Mouse (Mus musculus): ENCODE data around the gene Tesmin. TPM values are rescaled to one million over a fixed set of nuclear protein-coding genes. Genes with fewer than 3 reads are reported as not detected.

Gene Tesmin
- polyA plus RNA-seq, 1 experiment from 2014 or later, result 0.27 TPM

- Histone ChIP-seq H3K4me1 (replicated peaks; ENCODE audit: control insufficient read depth, insufficient read depth, low read length) (peaks cover 6% of the 10 kb centered on the region), H3K9ac (ENCODE audit: low read length) (no peak overlapping the region), H3K9me3 (ENCODE audit: control insufficient read depth, low read length) (no peaks in the 10 kb centered on the region), H3K27me3 (ENCODE audit: control insufficient read depth, insufficient read depth, low read length) (peaks cover 1% of the 10 kb centered on the region; the same call in 1 of the 2 replicates), H3K4me3 (ENCODE audit: low read depth, low read length) (no peak overlapping the region), H3K27ac (ENCODE audit: low read depth, low read length) (no peak overlapping the region), H3K4me2 (ENCODE audit: low read depth, low read length, severe bottlenecking) (no peak overlapping the region), H3K36me3 (ENCODE audit: control insufficient read depth, insufficient read depth, low read length) (no peaks in the 10 kb centered on the region)
- no peak for DNase-seq (ENCODE audit: low spot score)
- no peak for ATAC-seq (replicated peaks; ENCODE audit: low FRiP score)
- 71% methylated on average over 5 of the region's 5 CpGs for WGBS
These were observed 49.3 kb downstream of the Tesmin start for GRCm38 (mm10) chr19:3437980-3438379.

GRCm38 (mm10) chr19:3440667-3441066, 52.0 kb downstream of the Tesmin start:
- H3K27me3 ChIP-seq (ENCODE audit: control insufficient read depth, insufficient read depth, low read length), result peaks cover 2% of the 10 kb centered on the region; the same call in 1 of the 2 replicates
- no peaks in the 10 kb centered on the region for H3K9me3 ChIP-seq (ENCODE audit: control insufficient read depth, low read length)
- peak; percentile 65 for ATAC-seq (replicated peaks; ENCODE audit: low FRiP score)
- 46% methylated on average over 5 of the region's 5 CpGs for WGBS
- no peak overlapping the region for H3K4me3 ChIP-seq (ENCODE audit: low read depth, low read length)
- peak overlapping the region; percentile 21; the same call in 1 of the 2 replicates for H3K4me2 ChIP-seq (ENCODE audit: low read depth, low read length, severe bottlenecking)
- H3K27ac ChIP-seq (ENCODE audit: low read depth, low read length), result no peak overlapping the region
- peaks cover 6% of the 10 kb centered on the region for H3K4me1 ChIP-seq (replicated peaks; ENCODE audit: control insufficient read depth, insufficient read depth, low read length)
- DNase-seq (ENCODE audit: low spot score), result no peak
- no peaks in the 10 kb centered on the region for H3K36me3 ChIP-seq (ENCODE audit: control insufficient read depth, insufficient read depth, low read length)
- no peak overlapping the region for H3K9ac ChIP-seq (ENCODE audit: low read length)

- Histone ChIP-seq H3K9me3 (ENCODE audit: control insufficient read depth, low read length) (no peaks in the 10 kb centered on the region), H3K36me3 (ENCODE audit: control insufficient read depth, insufficient read depth, low read length) (no peaks in the 10 kb centered on the region), H3K27ac (ENCODE audit: low read depth, low read length) (no peak overlapping the region), H3K4me3 (ENCODE audit: low read depth, low read length) (no peak overlapping the region), H3K4me2 (ENCODE audit: low read depth, low read length, severe bottlenecking) (peak overlapping the region; percentile 21; the same call in 1 of the 2 replicates), H3K9ac (ENCODE audit: low read length) (no peak overlapping the region), H3K27me3 (ENCODE audit: control insufficient read depth, insufficient read depth, low read length) (peaks cover 2% of the 10 kb centered on the region; the same call in 1 of the 2 replicates), H3K4me1 (replicated peaks; ENCODE audit: control insufficient read depth, insufficient read depth, low read length) (peaks cover 6% of the 10 kb centered on the region)
- ATAC-seq (replicated peaks; ENCODE audit: low FRiP score) (peak; percentile 68), DNase-seq (ENCODE audit: low spot score) (peak; percentile 67)
- WGBS, result 32% methylated on average over 10 of the region's 10 CpGs
These were observed 52.4 kb downstream of the Tesmin start for GRCm38 (mm10) chr19:3441092-3441491.

- H3K27me3 ChIP-seq (ENCODE audit: control insufficient read depth, insufficient read depth, low read length), result peaks cover 2% of the 10 kb centered on the region; the same call in 1 of the 2 replicates
- H3K9me3 ChIP-seq (ENCODE audit: control insufficient read depth, low read length), result no peaks in the 10 kb centered on the region
- H3K27ac ChIP-seq (ENCODE audit: low read depth, low read length), result no peak overlapping the region
- no peak overlapping the region for H3K9ac ChIP-seq (ENCODE audit: low read length)
- WGBS, result 58% methylated on average over 3 of the region's 3 CpGs
- H3K4me3 ChIP-seq (ENCODE audit: low read depth, low read length), result no peak overlapping the region
- ATAC-seq (replicated peaks; ENCODE audit: low FRiP score), result no peak
- H3K4me1 ChIP-seq (replicated peaks; ENCODE audit: control insufficient read depth, insufficient read depth, low read length), result no peaks in the 10 kb centered on the region
- no peaks in the 10 kb centered on the region for H3K36me3 ChIP-seq (ENCODE audit: control insufficient read depth, insufficient read depth, low read length)
- no peak for DNase-seq (ENCODE audit: low spot score)
- H3K4me2 ChIP-seq (ENCODE audit: low read depth, low read length, severe bottlenecking), result no peak overlapping the region
These were observed 58.7 kb downstream of the Tesmin start for GRCm38 (mm10) chr19:3447348-3447747.

- no peak for DNase-seq (ENCODE audit: low spot score)
- H3K27me3 ChIP-seq (ENCODE audit: control insufficient read depth, insufficient read depth, low read length), result no peaks in the 10 kb centered on the region
- peaks cover 2% of the 10 kb centered on the region; the same call in 1 of the 2 replicates for H3K36me3 ChIP-seq (ENCODE audit: control insufficient read depth, insufficient read depth, low read length)
- no peak overlapping the region for H3K4me2 ChIP-seq (ENCODE audit: low read depth, low read length, severe bottlenecking)
- H3K4me3 ChIP-seq (ENCODE audit: low read depth, low read length), result no peak overlapping the region
- WGBS, result 75% methylated on average over 3 of the region's 3 CpGs
- H3K9me3 ChIP-seq (ENCODE audit: control insufficient read depth, low read length), result no peaks in the 10 kb centered on the region
- H3K4me1 ChIP-seq (replicated peaks; ENCODE audit: control insufficient read depth, insufficient read depth, low read length), result no peaks in the 10 kb centered on the region
- no peak overlapping the region for H3K27ac ChIP-seq (ENCODE audit: low read depth, low read length)
- ATAC-seq (replicated peaks; ENCODE audit: low FRiP score), result no peak
- no peak overlapping the region for H3K9ac ChIP-seq (ENCODE audit: low read length)
These were observed 60.6 kb downstream of the Tesmin start for GRCm38 (mm10) chr19:3449248-3449647.

GRCm38 (mm10) chr19:3450714-3451113, 62.1 kb downstream of the Tesmin start:
- no peak overlapping the region for H3K4me2 ChIP-seq (ENCODE audit: low read depth, low read length, severe bottlenecking)
- H3K36me3 ChIP-seq (ENCODE audit: control insufficient read depth, insufficient read depth, low read length), result peaks cover 7% of the 10 kb centered on the region; the same call in 1 of the 2 replicates
- H3K27ac ChIP-seq (ENCODE audit: low read depth, low read length), result no peak overlapping the region
- H3K9me3 ChIP-seq (ENCODE audit: control insufficient read depth, low read length), result no peaks in the 10 kb centered on the region
- peak; percentile 42; the same call in 1 of the 2 replicates for ATAC-seq (replicated peaks; ENCODE audit: low FRiP score)
- DNase-seq (ENCODE audit: low spot score), result no peak
- no peak overlapping the region for H3K4me3 ChIP-seq (ENCODE audit: low read depth, low read length)
- H3K9ac ChIP-seq (ENCODE audit: low read length), result no peak overlapping the region
- 94% methylated on average over 3 of the region's 3 CpGs for WGBS
- no peaks in the 10 kb centered on the region for H3K4me1 ChIP-seq (replicated peaks; ENCODE audit: control insufficient read depth, insufficient read depth, low read length)
- H3K27me3 ChIP-seq (ENCODE audit: control insufficient read depth, insufficient read depth, low read length), result no peaks in the 10 kb centered on the region

GRCm38 (mm10) chr19:3451170-3451569, 62.5 kb downstream of the Tesmin start:
- Histone ChIP-seq H3K9me3 (ENCODE audit: control insufficient read depth, low read length) (no peaks in the 10 kb centered on the region), H3K4me1 (replicated peaks; ENCODE audit: control insufficient read depth, insufficient read depth, low read length) (no peaks in the 10 kb centered on the region), H3K4me2 (ENCODE audit: low read depth, low read length, severe bottlenecking) (no peak overlapping the region), H3K9ac (ENCODE audit: low read length) (no peak overlapping the region), H3K36me3 (ENCODE audit: control insufficient read depth, insufficient read depth, low read length) (peaks cover 7% of the 10 kb centered on the region; the same call in 1 of the 2 replicates), H3K27me3 (ENCODE audit: control insufficient read depth, insufficient read depth, low read length) (no peaks in the 10 kb centered on the region), H3K27ac (ENCODE audit: low read depth, low read length) (no peak overlapping the region), H3K4me3 (ENCODE audit: low read depth, low read length) (no peak overlapping the region)
- WGBS, result 25% methylated on average over 6 of the region's 6 CpGs
- ATAC-seq (replicated peaks; ENCODE audit: low FRiP score) (peak; percentile 72), DNase-seq (ENCODE audit: low spot score) (peak; percentile 68)

- Histone ChIP-seq H3K9me3 (ENCODE audit: control insufficient read depth, low read length) (no peaks in the 10 kb centered on the region), H3K4me2 (ENCODE audit: low read depth, low read length, severe bottlenecking) (no peak overlapping the region), H3K4me3 (ENCODE audit: low read depth, low read length) (no peak overlapping the region), H3K36me3 (ENCODE audit: control insufficient read depth, insufficient read depth, low read length) (peaks cover 7% of the 10 kb centered on the region; the same call in 1 of the 2 replicates), H3K4me1 (replicated peaks; ENCODE audit: control insufficient read depth, insufficient read depth, low read length) (no peaks in the 10 kb centered on the region), H3K27ac (ENCODE audit: low read depth, low read length) (no peak overlapping the region), H3K27me3 (ENCODE audit: control insufficient read depth, insufficient read depth, low read length) (no peaks in the 10 kb centered on the region), H3K9ac (ENCODE audit: low read length) (no peak overlapping the region)
- DNase-seq (ENCODE audit: low spot score) (no peak), ATAC-seq (replicated peaks; ENCODE audit: low FRiP score) (peak; percentile 27; the same call in 1 of the 2 replicates)
- WGBS, result 76% methylated on average over 6 of the region's 6 CpGs
These were observed 63.0 kb downstream of the Tesmin start for GRCm38 (mm10) chr19:3451649-3452048.

Measured in forebrain, embryonic 11.5 days (tissue).